Mouse (Mus musculus): ENCODE measurements around the gene Gm45261.

DNA sequence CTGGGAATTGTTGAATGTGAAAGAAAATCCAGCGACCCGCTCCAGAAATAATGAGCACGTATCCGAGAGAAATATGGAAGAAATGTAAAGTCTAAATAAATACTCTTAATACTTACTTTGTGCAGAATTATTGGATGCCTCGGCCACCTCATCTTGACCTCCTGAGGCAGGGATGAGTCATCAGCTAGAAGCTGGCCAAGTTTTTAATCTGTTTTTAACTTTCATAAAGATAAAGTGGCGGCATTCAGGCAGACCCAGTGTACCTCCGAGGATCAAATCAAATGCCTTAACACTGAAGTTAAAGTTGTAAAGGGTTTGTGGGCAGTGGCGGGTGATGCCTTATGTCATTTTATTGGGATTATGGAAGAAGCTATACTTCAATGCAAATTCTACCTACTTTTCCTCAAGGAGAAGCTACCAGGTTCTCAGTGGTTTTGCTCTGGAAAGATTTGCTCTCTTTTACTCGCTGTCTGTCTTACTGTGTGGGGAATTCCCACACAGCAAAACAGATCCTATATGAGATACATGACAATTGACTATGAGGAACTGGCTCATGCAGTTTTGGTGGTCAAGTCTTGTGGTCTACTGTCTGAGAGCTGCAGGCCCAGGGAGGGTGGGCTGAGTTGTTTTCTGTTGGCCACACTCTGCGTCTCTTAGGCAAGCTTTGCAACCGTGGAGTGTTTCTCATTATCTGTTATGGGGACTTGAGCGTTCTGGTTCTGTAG is 42.8 kb downstream of the Gm45261 start:
- no peak for TF ChIP-seq CTCF (IDR thresholded peaks at IDR 0.05; ENCODE audit: borderline replicate concordance, insufficient read depth, low read depth, low read length)
- TF ChIP-seq POLR2A (IDR thresholded peaks at IDR 0.05; ENCODE audit: borderline replicate concordance, insufficient read depth, low read length) = no peak
